Mouse (Mus musculus) 3134 (cell line): ENCODE measurements around the gene Gm49333.
A peak's percentile ranks its signal among the peaks of the same experiment; 100 is the strongest.

Experiments used
- DNase-seq: peaks from one replicate; pipeline ENCODE4 v3.0.0-alpha.2; 2011; ENCODE audit warnings: low spot score; ENCODE audit not compliant: insufficient read length; ENCODE audit errors: extremely low read depth

Gene Gm49333

DNA sequence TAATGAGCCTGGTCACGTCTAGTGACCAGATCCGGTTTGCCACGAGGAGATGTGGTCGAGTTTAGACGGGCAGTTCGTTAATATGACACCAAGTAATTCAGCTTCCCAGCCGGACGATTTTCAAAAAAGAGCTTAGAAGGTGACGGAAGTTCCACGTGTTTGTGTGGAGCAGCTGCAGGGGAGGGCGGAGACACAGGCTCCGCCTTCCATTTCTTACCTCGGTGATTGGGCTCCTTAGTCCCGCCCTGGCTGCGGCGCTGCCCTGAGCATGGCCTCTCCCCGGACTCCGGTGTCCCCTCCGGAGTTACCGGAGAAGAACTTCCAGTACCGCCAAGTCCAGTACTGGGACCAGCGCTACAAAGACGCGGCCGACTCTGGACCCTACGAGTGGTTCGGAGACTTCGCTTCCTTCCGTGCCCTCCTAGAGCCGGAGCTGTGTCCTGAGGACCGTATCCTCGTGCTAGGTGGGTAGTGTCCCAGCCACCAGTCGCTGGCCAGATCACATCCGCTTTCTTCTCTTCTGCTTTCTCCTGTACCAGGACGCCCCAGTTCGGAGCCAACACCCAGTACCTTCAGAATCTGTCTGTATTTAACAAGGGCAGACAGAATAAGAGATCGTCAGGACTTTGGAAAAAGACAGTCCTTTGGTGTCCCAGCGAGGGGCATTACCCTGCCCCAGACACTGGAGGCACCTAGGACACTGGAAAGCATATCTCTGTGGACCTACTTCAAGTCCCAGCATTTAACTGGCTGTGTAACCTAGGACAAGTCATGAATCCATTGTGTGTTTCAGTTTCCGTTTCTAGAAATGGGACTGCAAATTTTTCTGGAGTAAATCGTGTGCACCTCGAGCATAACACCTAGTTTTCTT lies at the start of gene Gm49333, which contains the start of the genes Eef1akmt4 and Alg3:
Gene Gm49333, plus strand, starts transcription at position 254 of the 871 bp plus-strand sequence.
Gene Eef1akmt4, plus strand, starts transcription at position 237 of the 871 bp plus-strand sequence.
Gene Alg3, minus strand, starts transcription at position 379 of the 871 bp plus-strand sequence.
- peak; percentile 94 for DNase-seq

DNA sequence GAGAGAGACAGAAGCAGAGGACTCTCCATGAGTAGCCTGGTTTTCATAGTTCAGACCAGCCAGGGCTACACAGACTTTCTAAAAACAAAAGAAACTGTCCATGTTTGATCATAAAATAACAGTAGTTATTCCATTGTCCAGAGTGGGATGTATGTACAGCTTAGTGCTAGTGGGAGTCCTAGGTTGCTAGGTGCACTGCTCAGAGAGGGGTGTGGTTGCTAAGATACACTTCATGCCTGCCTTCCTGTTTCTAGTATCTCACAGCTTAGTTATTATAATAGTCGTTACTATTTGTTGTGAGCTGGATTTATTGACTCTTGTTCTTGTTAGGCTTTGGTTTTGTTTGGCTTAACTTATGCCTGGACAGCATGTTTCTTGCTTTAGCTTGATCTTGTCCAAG lies 46.3 kb upstream of the Gm49333 start:
- DNase-seq, result no peak

DNA sequence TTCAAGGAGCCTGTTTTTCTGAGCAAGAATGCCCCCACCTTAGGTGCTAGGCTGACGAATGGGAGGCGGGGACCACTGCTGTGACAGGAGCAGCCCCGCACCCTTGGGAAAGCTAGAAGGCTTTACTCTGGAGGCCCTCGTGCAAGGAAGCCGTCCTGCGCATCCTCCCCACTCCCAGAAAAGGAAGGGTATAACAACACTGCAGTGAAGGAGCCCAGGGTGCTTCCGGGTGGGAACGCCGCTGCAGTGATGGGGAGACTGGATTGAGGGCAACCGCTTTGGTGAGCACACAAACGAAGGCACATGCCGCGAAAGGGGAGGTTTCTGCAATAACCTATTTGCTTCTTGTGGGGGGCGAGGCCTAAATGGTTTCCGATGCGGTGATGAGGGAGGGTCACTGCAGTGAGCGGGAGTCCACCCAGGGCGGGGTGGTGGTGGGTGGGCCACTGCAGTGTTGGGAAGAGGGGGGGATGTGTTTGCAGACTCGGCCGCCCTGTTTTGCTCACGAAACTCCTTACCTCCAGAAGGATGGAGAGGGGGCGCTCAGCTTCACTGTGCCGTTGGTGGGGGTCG lies 22.0 kb upstream of the Gm49333 start, which contains the start of gene Vwa5b2:
Gene Vwa5b2, plus strand, starts transcription at position 106 of the 573 bp plus-strand sequence.
- DNase-seq, result no peak

DNA sequence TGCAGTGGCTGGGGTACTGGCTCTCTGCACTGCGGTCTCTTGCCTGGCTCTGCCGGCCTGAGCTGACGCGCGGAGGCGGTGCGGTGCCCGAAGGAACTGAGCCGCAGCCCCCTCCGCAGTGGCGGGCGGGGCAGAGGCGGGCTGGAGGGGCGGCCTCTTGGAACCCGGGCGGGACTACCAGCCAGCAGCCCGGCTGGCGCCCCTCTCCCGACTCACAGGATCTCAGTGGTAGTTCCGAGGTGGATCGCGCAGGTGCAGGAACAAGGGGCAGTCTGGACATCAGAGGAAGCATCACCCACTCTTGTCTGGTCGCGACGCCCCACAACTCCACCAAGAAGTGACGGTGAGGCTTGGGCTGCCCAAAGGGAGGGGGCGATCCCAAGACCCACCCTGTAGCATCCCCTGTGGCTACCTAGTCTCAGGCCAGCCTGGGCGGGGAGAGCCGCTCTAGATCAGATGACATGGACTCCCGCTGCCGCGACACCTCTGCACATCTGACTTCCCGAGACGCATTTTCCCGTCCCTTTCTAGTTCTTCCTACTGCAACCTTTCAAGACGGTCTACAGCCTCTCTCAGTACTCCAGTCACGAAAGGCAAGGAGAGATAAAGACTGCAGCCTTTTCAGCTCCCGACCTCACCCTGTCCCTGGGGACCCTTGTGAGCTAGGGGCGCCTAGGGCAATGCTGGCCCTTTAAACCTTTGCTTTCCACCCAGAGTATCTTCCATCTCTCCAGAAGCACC lies 21.3 kb upstream of the Gm49333 start:
- no peak for DNase-seq

DNA sequence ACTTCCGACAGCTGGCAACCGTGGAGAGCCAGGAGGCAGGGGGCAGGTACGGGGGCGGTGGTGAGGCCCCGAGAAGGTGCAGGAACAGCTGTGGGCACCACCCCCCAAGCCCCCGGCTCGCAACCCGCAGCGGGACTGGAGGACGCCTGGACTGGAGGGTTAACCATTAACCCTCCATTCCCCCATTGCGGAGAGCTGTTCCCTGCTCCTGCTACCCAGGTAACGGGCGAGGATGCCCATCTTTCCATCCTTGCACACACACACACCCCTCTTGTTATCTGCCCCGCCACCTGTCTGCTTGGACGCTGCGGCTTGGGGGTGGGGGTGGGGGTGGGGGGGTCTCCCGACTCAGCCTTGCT lies 20.8 kb upstream of the Gm49333 start:
- no peak for DNase-seq

DNA sequence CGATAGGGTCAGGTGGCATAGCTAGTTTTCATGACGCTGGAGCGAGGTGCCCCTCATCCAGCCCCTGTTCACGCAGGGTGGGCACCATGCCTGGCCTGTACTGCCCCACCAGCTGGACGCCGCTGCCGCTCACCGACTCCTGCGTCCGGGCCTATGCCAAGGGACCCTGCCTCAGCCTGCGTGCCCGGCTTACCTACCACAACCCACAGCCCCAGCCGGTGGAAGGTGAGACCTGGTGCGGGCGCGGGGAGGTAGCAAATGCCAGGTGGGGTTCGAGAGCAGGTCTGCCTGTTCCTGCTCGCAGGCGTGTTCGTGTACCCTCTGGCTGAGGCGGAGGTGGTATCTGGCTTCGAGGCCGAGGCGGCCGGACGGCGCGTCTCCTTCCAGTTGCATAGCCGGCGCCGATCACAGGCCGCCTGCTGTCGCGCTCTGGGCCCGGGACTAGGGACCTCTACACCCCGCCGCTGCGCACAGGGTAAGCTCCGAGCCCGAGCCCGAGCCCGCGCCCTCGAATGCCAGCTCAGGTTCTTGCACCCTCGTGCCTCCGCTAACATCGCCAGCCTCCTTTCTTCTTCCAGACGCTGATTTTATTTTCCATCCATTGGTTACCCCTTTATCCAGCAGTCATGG lies 20.2 kb upstream of the Gm49333 start:
- no peak for DNase-seq

DNA sequence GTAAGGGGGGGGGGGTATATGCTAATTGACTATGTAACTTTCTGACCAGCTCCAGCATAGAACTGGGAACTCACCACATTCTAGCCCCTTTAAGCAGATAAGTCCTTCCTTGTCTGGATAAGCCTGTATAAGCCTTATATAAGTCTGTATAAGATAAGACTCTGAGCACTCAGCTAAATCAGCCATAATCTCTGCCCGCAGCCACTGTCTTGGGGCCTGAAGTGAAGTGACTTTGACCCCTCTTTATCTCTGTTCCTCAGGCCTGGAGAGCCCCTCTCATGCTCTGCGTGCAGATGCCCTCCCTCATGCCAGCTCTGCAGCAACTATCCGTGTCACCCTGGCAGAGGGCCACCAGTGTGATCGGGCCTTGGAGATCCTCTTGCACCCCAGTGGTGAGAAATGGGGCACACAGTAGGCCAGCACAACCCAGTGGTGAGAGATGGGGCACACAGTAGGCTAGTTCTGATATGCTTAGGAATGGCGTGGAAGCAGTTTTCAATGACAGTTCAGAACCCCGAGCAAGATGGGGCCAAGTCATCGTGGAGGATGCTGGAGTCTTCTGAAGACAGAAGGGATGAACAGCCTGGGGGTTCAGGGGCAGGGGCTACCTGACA lies 16.2 kb upstream of the Gm49333 start:
- no peak for DNase-seq

DNA sequence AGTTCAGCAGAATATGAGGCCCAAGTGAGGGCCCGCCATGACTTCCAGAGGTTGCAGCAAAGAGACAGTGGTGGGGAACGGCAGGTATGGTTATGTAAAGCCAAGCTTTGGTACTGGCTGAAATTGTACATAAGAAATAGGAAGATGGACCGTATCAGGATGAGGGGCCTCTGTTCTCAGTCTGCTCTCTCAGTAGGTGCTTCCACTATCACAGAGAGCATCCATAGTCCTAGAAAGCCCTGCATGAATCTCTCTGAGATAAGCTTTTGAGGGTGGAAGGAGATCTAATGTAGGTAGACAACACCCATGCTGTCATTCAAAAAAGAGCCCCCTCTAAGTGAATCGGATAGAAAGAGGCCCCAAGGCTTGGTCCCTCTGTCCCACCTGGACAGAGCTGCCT lies 15.7 kb upstream of the Gm49333 start:
- DNase-seq, result no peak

DNA sequence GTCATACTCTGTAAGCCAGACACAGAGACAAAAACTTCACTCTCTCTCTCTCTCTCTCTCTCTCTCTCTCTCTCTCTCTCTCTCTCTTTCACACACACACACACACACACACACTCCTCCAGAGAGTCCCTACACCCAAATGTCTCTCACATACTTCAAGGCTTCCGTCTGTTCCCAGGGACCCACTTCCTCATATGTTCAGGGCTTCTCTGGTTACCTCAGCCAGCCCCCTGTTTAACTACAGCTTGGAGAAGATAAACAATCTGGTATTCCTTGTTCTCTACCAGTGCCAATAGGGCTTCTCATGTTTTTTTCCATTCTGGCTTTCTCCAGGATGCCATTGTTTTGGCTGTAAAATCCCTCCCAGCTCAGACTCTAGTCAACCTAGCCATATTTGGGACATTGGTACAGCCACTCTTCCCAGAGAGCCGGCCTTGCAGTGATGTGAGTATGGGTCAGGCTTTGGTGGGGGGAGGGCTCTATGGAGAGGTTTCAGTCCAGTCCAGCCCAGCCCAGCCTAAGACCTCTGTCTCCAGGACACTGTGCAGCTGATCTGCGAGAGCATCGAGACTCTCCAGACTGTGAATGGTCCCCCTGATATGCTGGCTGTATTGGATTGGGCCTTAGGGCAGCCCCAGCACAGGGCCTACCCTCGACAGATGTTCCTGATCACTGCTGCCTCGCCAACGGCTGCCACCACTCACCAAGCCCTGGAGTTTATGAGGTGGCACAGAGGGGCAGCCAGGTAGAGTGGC lies 14.5 kb upstream of the Gm49333 start:
- DNase-seq, result no peak

DNA sequence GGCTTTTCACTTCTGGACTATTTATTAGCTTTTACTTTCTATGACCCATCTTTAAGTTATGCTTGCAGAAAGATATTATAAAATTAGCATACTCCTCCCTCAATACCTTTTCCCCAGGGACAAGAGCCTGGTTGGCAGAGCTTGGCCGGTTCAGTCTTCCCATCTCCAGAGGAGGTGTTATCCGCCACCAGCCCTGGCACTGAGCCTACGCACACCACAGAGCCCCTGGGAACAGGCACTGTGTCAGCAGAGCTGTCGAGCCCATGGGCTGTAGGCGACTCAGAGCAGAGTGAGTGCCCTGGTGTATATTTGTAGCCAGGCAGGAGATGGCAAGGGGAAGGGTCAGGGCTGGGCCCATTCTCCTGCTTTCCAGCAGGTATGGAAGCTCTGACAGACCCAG lies 10.9 kb upstream of the Gm49333 start:
- peak; percentile 56 for DNase-seq

DNA sequence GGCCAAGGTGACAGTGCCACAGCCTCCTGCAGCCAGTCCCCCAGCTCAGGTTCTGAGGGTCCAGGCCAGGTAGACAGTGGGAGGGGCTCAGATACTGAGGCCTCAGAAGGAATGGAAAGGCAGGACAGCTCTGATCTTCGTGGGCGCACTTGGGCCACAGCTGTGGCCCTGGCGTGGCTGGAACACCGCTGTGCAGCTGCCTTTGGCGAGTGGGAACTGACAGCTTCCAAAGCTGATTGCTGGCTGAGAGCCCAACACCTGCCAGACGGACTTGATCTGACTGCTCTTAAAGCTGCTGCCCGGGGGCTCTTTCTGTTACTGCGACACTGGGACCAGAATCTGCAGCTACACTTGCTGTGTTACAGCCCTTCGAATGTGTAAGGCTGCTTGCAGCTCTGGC lies 6.7 kb upstream of the Gm49333 start:
- DNase-seq, result no peak

DNA sequence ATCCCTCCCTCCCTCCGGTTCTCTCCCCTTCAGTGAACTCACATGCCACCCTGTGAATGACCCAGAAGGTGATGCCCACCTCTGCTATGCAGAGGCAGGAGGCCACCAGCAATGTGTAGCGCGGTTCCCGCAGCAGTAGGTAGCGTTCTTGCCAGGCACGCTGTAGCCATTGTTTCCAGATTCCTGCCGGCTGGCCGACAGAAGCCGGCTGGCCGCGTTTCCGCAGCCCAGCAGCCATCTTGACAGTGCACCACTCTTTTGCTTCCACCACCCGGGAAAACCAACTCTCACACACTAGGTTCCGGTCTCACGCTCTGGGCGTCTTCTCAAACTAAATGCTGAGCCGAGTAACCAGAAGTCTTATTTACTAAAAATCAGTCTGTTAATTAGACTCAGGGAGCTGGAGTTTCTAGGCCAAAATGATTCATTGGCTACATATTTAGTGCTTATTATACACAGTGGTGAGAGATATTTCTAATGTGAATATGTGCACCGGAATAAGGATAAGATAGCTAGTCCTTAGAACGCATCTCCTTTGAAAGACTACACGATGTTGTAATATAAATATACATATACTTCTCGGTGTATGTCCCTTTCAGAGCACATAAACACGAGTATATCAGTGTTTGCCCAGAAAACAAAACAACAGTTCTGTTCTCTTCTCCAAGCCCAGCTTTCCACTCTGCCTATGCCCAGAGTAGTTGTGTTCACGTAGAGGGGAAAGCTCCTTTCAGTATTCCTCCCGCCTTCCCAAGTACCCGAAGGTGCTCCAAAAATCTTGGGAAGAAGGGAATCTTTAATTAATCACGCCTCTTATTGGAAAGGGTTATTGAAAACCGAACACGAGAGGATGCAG lies 681 bp upstream of the Gm49333 start:
- peak; percentile 83 for DNase-seq

DNA sequence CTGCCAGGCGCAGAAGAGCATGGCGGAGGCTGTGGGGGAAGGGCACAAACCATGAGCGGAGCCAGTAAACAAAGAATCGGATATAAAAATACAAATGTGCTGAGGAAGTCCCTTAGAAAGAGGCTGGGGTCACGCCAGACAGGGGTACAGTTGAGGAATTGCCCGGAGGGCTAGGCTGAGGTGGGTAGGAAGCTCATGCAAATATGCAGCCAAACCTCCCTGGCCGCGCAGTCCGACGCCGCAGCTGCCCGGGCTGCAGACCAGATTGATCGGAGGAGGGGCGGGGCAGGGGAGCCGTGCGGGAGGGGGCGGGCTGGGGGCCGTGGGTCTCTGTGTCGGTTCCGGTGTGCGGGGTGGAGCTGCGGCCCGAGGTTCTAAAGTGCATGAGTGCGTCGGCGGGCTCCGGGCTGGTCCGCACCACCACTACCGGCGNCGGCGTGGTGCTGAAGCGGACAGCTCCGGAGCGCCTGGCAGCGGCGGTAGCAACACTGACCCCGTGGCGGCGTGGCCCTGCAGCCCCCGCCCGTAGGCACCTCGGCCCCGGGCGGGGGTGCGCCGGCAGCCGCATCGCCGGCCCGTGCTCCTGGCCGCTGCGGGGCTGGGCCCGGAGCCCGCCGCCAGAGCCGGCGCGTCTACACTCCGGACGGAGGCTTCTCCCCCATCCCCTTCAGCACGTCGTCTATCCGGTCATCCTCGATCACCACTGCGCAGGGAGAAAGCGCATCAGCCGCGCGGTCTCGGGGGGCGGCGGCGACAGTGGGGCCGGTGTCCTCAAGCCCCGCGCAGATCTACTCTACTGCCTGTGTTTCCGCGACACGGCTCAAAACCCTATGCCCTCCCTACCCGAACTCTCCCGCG lies 8.4 kb downstream of the Gm49333 start:
- DNase-seq, result peak; percentile 39

DNA sequence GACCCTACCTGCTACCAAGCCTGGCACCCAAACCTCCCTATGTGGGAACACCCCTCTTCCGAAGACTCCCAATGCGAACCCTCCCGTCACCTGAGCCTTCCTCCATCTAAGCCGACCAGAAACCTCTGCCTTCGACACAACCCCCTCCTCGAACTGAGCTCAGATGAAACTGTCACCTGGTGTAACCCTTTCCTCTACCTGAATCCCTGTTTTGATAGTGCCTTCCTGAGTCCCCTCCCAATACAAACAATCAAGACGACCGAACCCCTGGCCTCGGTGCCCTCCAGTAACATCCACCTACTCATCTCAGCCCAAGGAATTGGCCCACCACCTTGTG lies 9.0 kb downstream of the Gm49333 start:
- no peak for DNase-seq

DNA sequence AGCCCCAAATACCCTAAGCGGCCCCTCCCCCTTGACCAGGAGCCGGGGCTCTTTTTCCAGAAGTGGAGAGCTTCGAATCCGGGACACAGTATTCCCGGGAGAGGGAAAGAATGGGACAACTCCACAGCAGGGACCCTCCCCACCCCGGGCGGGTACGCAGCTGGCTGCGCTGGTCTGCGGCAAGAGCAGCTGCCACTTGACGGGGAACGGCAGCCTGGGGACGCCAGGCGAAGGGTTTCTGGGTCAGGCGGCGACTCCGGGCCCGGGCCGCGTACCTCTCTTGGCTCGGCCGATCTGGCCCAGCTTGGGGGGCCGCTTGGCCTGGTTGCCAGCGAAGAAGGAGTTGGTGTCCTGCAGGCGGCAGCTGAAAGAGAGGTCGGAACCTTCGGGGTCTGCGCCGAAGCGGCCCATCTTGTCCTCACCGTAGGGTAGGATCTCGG lies 9.4 kb downstream of the Gm49333 start:
- peak; percentile 68 for DNase-seq

DNA sequence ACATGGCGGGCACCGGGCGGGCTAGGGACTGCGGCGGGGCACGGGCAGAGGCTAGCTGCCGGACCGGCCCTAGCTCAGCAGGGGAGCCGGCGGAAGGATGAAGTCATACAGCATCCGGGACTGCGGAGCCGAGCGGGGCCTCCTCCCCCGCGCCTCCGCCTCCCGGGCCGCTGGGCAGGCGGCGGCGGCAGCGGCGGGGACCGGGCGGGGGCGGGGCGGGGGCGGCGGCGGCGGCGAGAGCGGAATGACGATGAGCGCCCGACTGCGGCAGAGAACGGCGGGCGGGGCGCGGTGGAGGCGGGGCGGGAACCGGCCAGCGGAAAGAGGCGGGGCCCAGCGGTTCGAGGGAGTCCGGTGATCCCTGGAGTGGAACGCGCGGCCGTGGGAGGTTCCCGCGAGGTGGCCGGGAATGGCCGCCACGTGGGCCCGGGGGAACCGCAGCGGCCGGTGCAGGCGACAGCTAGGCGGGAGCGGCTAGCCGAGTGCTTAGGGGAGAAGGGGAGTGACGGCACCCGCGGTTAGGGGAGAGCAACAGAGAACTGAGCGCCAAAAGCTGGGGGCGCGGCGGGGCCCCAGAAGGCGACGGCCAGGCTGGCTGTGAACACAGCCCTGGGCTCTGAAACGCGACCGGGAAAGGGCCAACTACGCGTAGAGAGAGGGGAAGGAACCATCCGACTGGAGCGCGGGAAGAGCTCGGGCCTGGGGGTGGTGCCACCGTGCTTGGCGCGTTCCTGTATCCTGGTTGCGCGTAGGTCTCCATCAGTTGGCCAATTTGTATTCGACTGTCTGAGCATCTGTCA lies 10.0 kb downstream of the Gm49333 start, which contains the start of gene Camk2n2:
Gene Camk2n2, minus strand, starts transcription at position 97 of the 800 bp plus-strand sequence.
- peak; percentile 83 for DNase-seq
